Mouse (Mus musculus) layer of hippocampus, adult 9-10 months (tissue): Measurements from ENCODE around the gene Ifit1bl2.
"Not testable (repeated sequence)": the region's sequence is repeated elsewhere in the genome, so short reads cannot be mapped to it uniquely, and the experiment has no call there.

Experiments used
- DNase-seq: peaks from one replicate; pipeline ENCODE4 v3.0.0; 2022; ENCODE audit warnings: low spot score

The Ifit1bl2 gene

GRCm38 (mm10) chr19:34640623-34641022 lies at the start of gene Ifit1bl2, which contains the start of gene Ifit1:
Ifit1bl2 (minus strand) TSS chr19:34640743.
Ifit1 (plus strand) TSS chr19:34640871.
- no peak for DNase-seq

GRCm38 (mm10) chr19:34685530-34685929 lies 45.0 kb upstream of the Ifit1bl2 start:
- DNase-seq: no peak

- no peak for DNase-seq
Observed at GRCm38 (mm10) chr19:34684857-34685256, 44.3 kb upstream of the Ifit1bl2 start.

GRCm38 (mm10) chr19:34678428-34678827 lies 37.9 kb upstream of the Ifit1bl2 start:
- no peak for DNase-seq

- DNase-seq: no peak
Observed at GRCm38 (mm10) chr19:34673476-34673875, 32.9 kb upstream of the Ifit1bl2 start.

GRCm38 (mm10) chr19:34666127-34666526 lies 25.6 kb upstream of the Ifit1bl2 start:
- DNase-seq: peak; percentile 63

GRCm38 (mm10) chr19:34662740-34663139 lies 22.2 kb upstream of the Ifit1bl2 start:
- no peak for DNase-seq

GRCm38 (mm10) chr19:34662067-34662507 lies 21.5 kb upstream of the Ifit1bl2 start:
- DNase-seq: peak; percentile 36

- no peak for DNase-seq
Observed at GRCm38 (mm10) chr19:34656511-34657298, 16.2 kb upstream of the Ifit1bl2 start.

GRCm38 (mm10) chr19:34655227-34655805 lies 14.8 kb upstream of the Ifit1bl2 start:
- no peak for DNase-seq

GRCm38 (mm10) chr19:34650997-34651396 lies 10.5 kb upstream of the Ifit1bl2 start:
- no peak for DNase-seq

- DNase-seq: no peak
Observed at GRCm38 (mm10) chr19:34650276-34650675, 9.7 kb upstream of the Ifit1bl2 start.

GRCm38 (mm10) chr19:34647630-34648029 lies 7.1 kb upstream of the Ifit1bl2 start:
- DNase-seq: not testable (repeated sequence)

- no peak for DNase-seq
Observed at GRCm38 (mm10) chr19:34642616-34643015, 2.1 kb upstream of the Ifit1bl2 start.

GRCm38 (mm10) chr19:34636933-34637557 lies 3.5 kb downstream of the Ifit1bl2 start:
- peak; percentile 35 for DNase-seq

- no peak for DNase-seq
Observed at GRCm38 (mm10) chr19:34633484-34633883, 7.1 kb downstream of the Ifit1bl2 start.

GRCm38 (mm10) chr19:34631487-34631886 lies 9.1 kb downstream of the Ifit1bl2 start:
- DNase-seq: no peak

GRCm38 (mm10) chr19:34627496-34627895 lies 13.0 kb downstream of the Ifit1bl2 start:
- no peak for DNase-seq

- DNase-seq: no peak
Observed at GRCm38 (mm10) chr19:34624663-34625062, 15.9 kb downstream of the Ifit1bl2 start.

- DNase-seq: no peak
Observed at GRCm38 (mm10) chr19:34623781-34624180, 16.8 kb downstream of the Ifit1bl2 start.

GRCm38 (mm10) chr19:34620871-34621270 lies 19.7 kb downstream of the Ifit1bl2 start:
- DNase-seq: no peak

GRCm38 (mm10) chr19:34612243-34613001 lies 28.1 kb downstream of the Ifit1bl2 start:
- DNase-seq: not testable (repeated sequence)
